Comparison of ENCODE assay signal across 10 mouse cellular contexts in the genomic region with DNA sequence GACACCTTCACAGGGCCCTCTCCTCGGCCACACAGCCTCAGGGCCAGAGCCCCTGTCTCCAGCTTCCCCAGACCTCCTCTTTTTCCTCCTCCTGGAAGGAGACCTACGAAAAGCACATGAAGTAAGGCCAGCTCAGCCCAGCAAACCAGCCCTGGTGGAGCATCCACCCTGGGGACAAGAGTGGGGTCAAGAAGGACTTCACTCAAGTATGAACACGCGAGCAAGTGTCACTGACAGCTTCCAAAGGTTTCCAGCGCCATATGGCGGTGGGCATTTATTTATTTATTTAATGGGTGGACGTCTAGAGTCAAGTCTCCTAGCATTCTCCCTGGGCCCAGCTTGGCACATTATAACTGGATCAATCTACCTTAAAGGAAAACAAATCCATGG. TPM values are rescaled to one million over a fixed set of nuclear protein-coding genes. Genes with fewer than 3 reads are reported as not detected.
DNase-seq lines count a peak whose midpoint lies in the region; ATAC-seq and TF ChIP-seq lines count a peak whose summit lies in the region.
"Had no signal": no experiment of that assay in that cellular context is flagged by ENCODE, and none has a peak within 500 bp of the region (broad histone marks: within the 10 kb centered on the region; RNA-seq: fewer than 3 reads in every experiment).

No protein-coding gene starts in this region.

- 65% methylated on average over 7 of the region's 7 CpGs for WGBS in heart, postnatal 0 days
- 61% methylated on average over 7 of the region's 7 CpGs for WGBS in embryonic facial prominence, embryonic 10.5 days
- 57% methylated on average over 7 of the region's 7 CpGs for WGBS in hindbrain, embryonic 15.5 days
- WGBS in midbrain, embryonic 14.5 days: 60% methylated on average over 7 of the region's 7 CpGs

- H3K4me3 ChIP-seq in heart, postnatal 0 days (ENCODE audit: low read depth, low read length): no peak overlapping the region
- H3K4me3 ChIP-seq in embryonic facial prominence, embryonic 10.5 days: no peak overlapping the region
- no peak overlapping the region for H3K4me3 ChIP-seq in hindbrain, embryonic 15.5 days
- no peak overlapping the region for H3K4me3 ChIP-seq in midbrain, embryonic 14.5 days (replicated peaks; ENCODE audit: low read depth, low read length)

- TF ChIP-seq CTCF in heart, postnatal 0 days (IDR thresholded peaks at IDR 0.05; ENCODE audit: low read depth): no peak

- H3K9ac ChIP-seq in heart, postnatal 0 days (replicated peaks; ENCODE audit: low read depth, low read length): peak overlapping the region; percentile 32; the same call in 1 of the 2 replicates
- H3K9ac ChIP-seq in hindbrain, embryonic 15.5 days: no peak overlapping the region
- H3K9ac ChIP-seq in midbrain, embryonic 14.5 days (replicated peaks; ENCODE audit: low read length): no peak overlapping the region; the same call in 1 of the 2 replicates

- H3K4me1 ChIP-seq in heart, postnatal 0 days (ENCODE audit: control insufficient read depth, insufficient read depth): peaks cover 29% of the 10 kb centered on the region
- peaks cover 43% of the 10 kb centered on the region for H3K4me1 ChIP-seq in embryonic facial prominence, embryonic 10.5 days
- H3K4me1 ChIP-seq in hindbrain, embryonic 15.5 days (replicated peaks): peaks cover 31% of the 10 kb centered on the region
- peaks cover 18% of the 10 kb centered on the region for H3K4me1 ChIP-seq in midbrain, embryonic 14.5 days (ENCODE audit: control insufficient read depth, insufficient read depth, low read length)

- H3K27me3 ChIP-seq in heart, postnatal 0 days (ENCODE audit: control insufficient read depth, insufficient read depth, low read length): no peaks in the 10 kb centered on the region
- no peaks in the 10 kb centered on the region for H3K27me3 ChIP-seq in embryonic facial prominence, embryonic 10.5 days (replicated peaks; ENCODE audit: low read depth, poor library complexity, severe bottlenecking)
- H3K27me3 ChIP-seq in hindbrain, embryonic 15.5 days: no peaks in the 10 kb centered on the region
- H3K27me3 ChIP-seq in midbrain, embryonic 14.5 days (ENCODE audit: control insufficient read depth, insufficient read depth, low read length): no peaks in the 10 kb centered on the region

- no peaks in the 10 kb centered on the region for H3K9me3 ChIP-seq in heart, postnatal 0 days (replicated peaks; ENCODE audit: control insufficient read depth, low read length)
- no peaks in the 10 kb centered on the region for H3K9me3 ChIP-seq in embryonic facial prominence, embryonic 10.5 days
- H3K9me3 ChIP-seq in hindbrain, embryonic 15.5 days: no peaks in the 10 kb centered on the region
- H3K9me3 ChIP-seq in midbrain, embryonic 14.5 days (ENCODE audit: control insufficient read depth, low read length): no peaks in the 10 kb centered on the region

- TF ChIP-seq EP300 in heart, postnatal 0 days (IDR thresholded peaks at IDR 0.05; ENCODE audit: low read depth): no peak

- H3K27ac ChIP-seq in heart, postnatal 0 days (ENCODE audit: low read depth): peak overlapping the region; percentile 67
- peak overlapping the region; percentile 87 for H3K27ac ChIP-seq in embryonic facial prominence, embryonic 10.5 days (replicated peaks)
- H3K27ac ChIP-seq in hindbrain, embryonic 15.5 days (replicated peaks): peak overlapping the region; percentile 57
- H3K27ac ChIP-seq in midbrain, embryonic 14.5 days (replicated peaks; ENCODE audit: low read depth, low read length): peak overlapping the region; percentile 82

- H3K4me2 ChIP-seq in heart, postnatal 0 days (ENCODE audit: low read depth, low read length): no peak overlapping the region
- no peak overlapping the region for H3K4me2 ChIP-seq in hindbrain, embryonic 15.5 days
- no peak overlapping the region for H3K4me2 ChIP-seq in midbrain, embryonic 14.5 days (ENCODE audit: low read length)

- no peak for DNase-seq in heart, postnatal 0 days (ENCODE audit: low spot score)
- DNase-seq in heart, adult 18-20 months: no peak
- no peak for DNase-seq in embryonic facial prominence, embryonic 10.5 days (ENCODE audit: low spot score)
- DNase-seq in midbrain, embryonic 14.5 days: peak; percentile 31
- DNase-seq in adrenal gland, adult 18-20 months (ENCODE audit: low spot score in 2 of 2): no peak
- no peak for DNase-seq in gastrocnemius, adult 8-10 months (ENCODE audit: low spot score in 2 of 2)
- DNase-seq: layer of hippocampus, postnatal 36 days; thymus, adult 2 months had no signal

- H3K36me3 ChIP-seq in heart, postnatal 0 days (replicated peaks; ENCODE audit: control insufficient read depth, insufficient read depth, low read length): 0 out of 2 replicates have a peak, but pooled peaks cover 3% of the 10 kb centered on the region
- H3K36me3 ChIP-seq in embryonic facial prominence, embryonic 10.5 days (replicated peaks): peaks cover 7% of the 10 kb centered on the region
- no peaks in the 10 kb centered on the region; the same call in 1 of the 2 replicates for H3K36me3 ChIP-seq in hindbrain, embryonic 15.5 days
- H3K36me3 ChIP-seq in midbrain, embryonic 14.5 days (ENCODE audit: control insufficient read depth, insufficient read depth, low read length): no peaks in the 10 kb centered on the region

- ATAC-seq in heart, postnatal 0 days (ENCODE audit: insufficient read depth, low read depth): no peak
- ATAC-seq in hindbrain, embryonic 15.5 days (ENCODE audit: low FRiP score, low read depth): 0 out of 2 replicates have a peak, but pooled peaks have one; percentile 2
- no peak for ATAC-seq in midbrain, embryonic 14.5 days (ENCODE audit: low FRiP score, low TSS enrichment)
- no peak for ATAC-seq in activated CD4-positive, CD25-positive, alpha-beta regulatory T cell, adult 4 months

RNA-seq across cellular contexts. Expression of a gene that starts 21.3 kb away (rescaled TPM):
- total RNA-seq in heart, postnatal 0 days (2014; rRNA removed; ENCODE audit: low replicate concordance): 10.5 and 12.2 TPM in 2 replicates
- polyA plus RNA-seq in heart, postnatal 0 days (2015; fragmentation: Nextera tagmentation; extraction: Ambion mirVana): 45.5 and 47.3 TPM in 2 replicates
- total RNA-seq in heart, adult 18-20 months (2021): 10 to 100 TPM; 15.3 to 15.8 TPM
- 72.2 and 74.3 TPM in 2 replicates for polyA plus RNA-seq in embryonic facial prominence, embryonic 10.5 days (2016; fragmentation: Nextera tagmentation; extraction: Ambion mirVana)
- polyA plus RNA-seq in hindbrain, embryonic 15.5 days (2015; fragmentation: Nextera tagmentation; extraction: Ambion mirVana): 89.0 and 89.9 TPM in 2 replicates
- polyA plus RNA-seq in midbrain, embryonic 14.5 days (2014; fragmentation: Nextera tagmentation; extraction: Ambion mirVana): 76.0 and 92.8 TPM in 2 replicates
- 100 to 1,000 TPM; 109 to 128 TPM for polyA plus RNA-seq in activated CD4-positive, CD25-positive, alpha-beta regulatory T cell, adult 4 months (2017; shearing (Covaris generic))
- total RNA-seq in adrenal gland, adult 18-20 months (2021): 10 to 100 TPM; 28.5 to 40.5 TPM
- total RNA-seq in gastrocnemius, adult 8-10 months (2022): 10 to 100 TPM; 10.1 to 11.2 (median 10.2) TPM

RNA-seq across cellular contexts. Expression of a gene that starts 38.0 kb away (rescaled TPM):
- total RNA-seq in heart, postnatal 0 days (2014; rRNA removed; ENCODE audit: low replicate concordance): 0.62 and 1.4 TPM in 2 replicates
- 1.7 and 1.8 TPM in 2 replicates for polyA plus RNA-seq in heart, postnatal 0 days (2015; fragmentation: Nextera tagmentation; extraction: Ambion mirVana)
- 1 to 10 TPM in 1 of 2 experiments, under 1 TPM in 1; 0.57 to 1.1 TPM for total RNA-seq in heart, adult 18-20 months (2021)
- polyA plus RNA-seq in embryonic facial prominence, embryonic 10.5 days (2016; fragmentation: Nextera tagmentation; extraction: Ambion mirVana): 26.5 and 30.2 TPM in 2 replicates
- polyA plus RNA-seq in hindbrain, embryonic 15.5 days (2015; fragmentation: Nextera tagmentation; extraction: Ambion mirVana): 3.2 and 3.5 TPM in 2 replicates
- polyA plus RNA-seq in midbrain, embryonic 14.5 days (2014; fragmentation: Nextera tagmentation; extraction: Ambion mirVana): 3.1 and 3.2 TPM in 2 replicates
- 1 to 10 TPM; 3.7 to 5.8 TPM for polyA plus RNA-seq in activated CD4-positive, CD25-positive, alpha-beta regulatory T cell, adult 4 months (2017; shearing (Covaris generic))
- total RNA-seq in adrenal gland, adult 18-20 months (2021): 1 to 10 TPM; 1.2 to 1.4 TPM
- under 1 TPM; 0.29 to 0.90 (median 0.49) TPM for total RNA-seq in gastrocnemius, adult 8-10 months (2022)
